Mouse (Mus musculus) B cell, adult 62 days (primary cell): ENCODE results near the gene Olfr1111. TPM values are rescaled to one million over a fixed set of nuclear protein-coding genes. Genes with fewer than 3 reads are reported as not detected.

Source experiments
- total RNA-seq: library from RNA; stranded (reverse); gene quantifications from 4 replicates; pipeline ENCODE4 v1.2.4, GENCODE M21; 2023

The Olfr1111 gene
- not detected in 4 replicates for total RNA-seq

GRCm38 (mm10) chr2:87152524-87152923 is at the start of gene Olfr1111:
Gene Olfr1111, minus strand, starts transcription at chr2:87152624.

GRCm38 (mm10) chr2:87187498-87187897 is 35.1 kb upstream of the Olfr1111 start, which contains the start of gene Olfr1112:
Gene Olfr1112, plus strand, starts transcription at chr2:87187798.

GRCm38 (mm10) chr2:87140200-87140599 is 12.2 kb downstream of the Olfr1111 start, which contains the start of gene Olfr1110:
Gene Olfr1110, minus strand, starts transcription at chr2:87140300.

GRCm38 (mm10) chr2:87114467-87114866 is 38.0 kb downstream of the Olfr1111 start, which contains the start of gene Olfr259:
Gene Olfr259, minus strand, starts transcription at chr2:87114567.

Other genes with a start within 250 kb of the Olfr1111 start
- gene Olfr1098, start 228.1 kb downstream of the Olfr1111 start, total RNA-seq: not detected in 4 replicates
- gene Olfr1099, start 191.9 kb downstream of the Olfr1111 start, total RNA-seq: not detected in 4 replicates
- gene Olfr1100, start 172.7 kb downstream of the Olfr1111 start, total RNA-seq: not detected in 4 replicates
- not detected in 4 replicates for gene Olfr1101, start 161.4 kb downstream of the Olfr1111 start, total RNA-seq
- not detected in 4 replicates for gene Olfr1102, start 154.2 kb downstream of the Olfr1111 start, total RNA-seq
- not detected in 4 replicates for gene Olfr1104, start 125.5 kb downstream of the Olfr1111 start, total RNA-seq
- not detected in 4 replicates for gene Olfr1105, start 116.1 kb downstream of the Olfr1111 start, total RNA-seq
- not detected in 4 replicates for gene Olfr1106, start 100.4 kb downstream of the Olfr1111 start, total RNA-seq
- not detected in 4 replicates for gene Olfr1107, start 76.8 kb downstream of the Olfr1111 start, total RNA-seq
- gene Olfr1109, start 56.6 kb downstream of the Olfr1111 start, total RNA-seq: not detected in 4 replicates
- gene Olfr259, start 38.1 kb downstream of the Olfr1111 start, total RNA-seq: not detected in 4 replicates
- not detected in 4 replicates for gene Olfr1110, start 12.3 kb downstream of the Olfr1111 start, total RNA-seq
- not detected in 4 replicates for gene Olfr1112, start 35.2 kb upstream of the Olfr1111 start, total RNA-seq
- not detected in 4 replicates for gene Olfr1113, start 56.3 kb upstream of the Olfr1111 start, total RNA-seq
- not detected in 4 replicates for gene Olfr1115, start 95.4 kb upstream of the Olfr1111 start, total RNA-seq
- not detected in 4 replicates for gene Olfr1116, start 114.9 kb upstream of the Olfr1111 start, total RNA-seq
- gene Olfr1118, start 155.0 kb upstream of the Olfr1111 start, total RNA-seq: not detected in 4 replicates
- not detected in 4 replicates for gene Olfr1120, start 202.2 kb upstream of the Olfr1111 start, total RNA-seq
- not detected in 4 replicates for gene Olfr1121, start 217.3 kb upstream of the Olfr1111 start, total RNA-seq
- gene Olfr1122, start 233.2 kb upstream of the Olfr1111 start, total RNA-seq: 0.15 to 0.26 TPM in 2 of 4 replicates, not detected in the others